Mouse (Mus musculus): ENCODE data around the gene Mis18a. TPM values are rescaled to one million over a fixed set of nuclear protein-coding genes. Genes with fewer than 3 reads are reported as not detected.

The Mis18a gene
- polyA plus RNA-seq, 1 experiment, result 22.2 TPM

DNA sequence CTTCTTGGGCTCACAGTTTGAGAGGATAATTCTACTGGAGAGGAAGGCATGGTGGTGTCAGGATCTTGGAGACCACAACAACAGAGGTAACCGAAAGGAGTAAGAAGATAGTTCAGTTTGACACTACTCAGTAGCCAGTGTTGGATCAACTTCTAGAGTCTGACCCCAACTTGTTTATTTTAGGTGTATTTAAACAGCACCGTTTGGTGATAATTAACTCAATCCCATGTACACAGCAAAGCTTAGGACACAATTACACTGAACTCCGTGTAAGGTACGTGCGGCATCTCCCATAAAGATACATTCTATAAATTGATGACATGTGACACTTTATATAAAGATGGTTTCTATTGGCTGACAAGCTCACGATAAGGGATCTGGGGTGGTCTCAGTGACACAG is 52.6 kb downstream of the Mis18a start:
- no peaks in the 10 kb centered on the region for H3K79me3 ChIP-seq (ENCODE audit: low read depth)
- TF ChIP-seq MYOG (IDR thresholded peaks at IDR 0.05; ENCODE audit: control insufficient read depth, extremely low read depth, insufficient read length) (no peak), USF1 (IDR thresholded peaks at IDR 0.05; ENCODE audit: low read depth) (no peak), CEBPB (IDR thresholded peaks at IDR 0.05; ENCODE audit: low read depth) (no peak), FOSL1 (IDR thresholded peaks at IDR 0.05; ENCODE audit: insufficient read depth, low read length, poor library complexity, severe bottlenecking) (no peak), CTCF (IDR thresholded peaks at IDR 0.05; ENCODE audit: control insufficient read depth, insufficient read depth, insufficient read length) (no peak), MYOD1 (IDR thresholded peaks at IDR 0.05; ENCODE audit: control insufficient read depth, insufficient read length, low read depth) (no peak), MAX (IDR thresholded peaks at IDR 0.05) (no peak)
- no peaks in the 10 kb centered on the region for H3K79me2 ChIP-seq (ENCODE audit: control insufficient read depth, insufficient read depth)
- H3K27me3 ChIP-seq (ENCODE audit: control insufficient read depth, insufficient read depth, insufficient read length), result peaks cover 20% of the 10 kb centered on the region
- no peaks in the 10 kb centered on the region for H3K36me3 ChIP-seq (ENCODE audit: control insufficient read depth, insufficient read depth)
- no peak overlapping the region for H3K4me3 ChIP-seq (ENCODE audit: insufficient read depth, poor library complexity, severe bottlenecking)
- H3ac ChIP-seq (ENCODE audit: control insufficient read depth, insufficient read length, low read depth), result no peak overlapping the region

DNA sequence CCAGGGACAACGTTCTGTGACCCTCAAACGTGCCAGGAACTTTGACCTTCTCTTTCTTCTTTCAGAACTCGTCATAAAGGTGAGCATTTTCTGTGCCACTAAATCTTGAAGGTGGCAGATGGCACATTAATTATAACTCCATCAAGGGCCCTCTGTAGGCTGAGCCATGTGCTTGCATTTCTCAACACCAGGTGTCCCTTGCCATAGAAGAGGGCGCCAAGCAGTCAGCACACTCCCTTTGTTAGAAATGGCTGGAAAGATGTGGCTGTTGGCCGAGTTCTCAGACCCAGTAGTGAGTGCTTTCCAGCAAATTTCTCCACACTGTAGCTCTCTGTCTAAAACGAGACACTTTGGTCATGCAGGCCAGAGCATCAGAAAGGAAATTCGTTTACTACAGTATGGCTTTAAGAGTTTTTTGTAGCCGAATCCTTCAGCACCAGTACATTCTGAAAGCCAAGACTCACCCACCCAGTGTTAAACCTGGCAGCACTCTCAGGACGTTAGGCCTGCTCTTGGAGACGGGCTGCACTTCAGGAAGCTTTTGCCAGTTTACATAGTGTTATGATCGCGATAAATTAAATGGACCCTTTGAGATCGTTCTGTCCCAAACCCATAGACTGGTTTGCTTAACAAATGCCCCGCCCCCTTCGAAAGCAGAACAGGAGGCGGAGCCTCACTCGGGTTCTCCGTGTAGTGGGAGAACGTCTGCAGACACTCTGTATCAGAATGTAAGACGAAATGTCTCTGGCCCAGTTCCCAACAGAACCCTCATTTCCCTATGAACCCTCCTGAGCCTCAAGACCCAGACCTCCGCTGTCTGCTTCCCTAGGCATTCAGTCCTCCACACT is 53.5 kb downstream of the Mis18a start:
- peaks cover 20% of the 10 kb centered on the region for H3K27me3 ChIP-seq (ENCODE audit: control insufficient read depth, insufficient read depth, insufficient read length)
- H3K36me3 ChIP-seq (ENCODE audit: control insufficient read depth, insufficient read depth), result no peaks in the 10 kb centered on the region

More for the DNA sequence above, 53.5 kb downstream of the Mis18a start:
- Histone ChIP-seq H3ac (ENCODE audit: control insufficient read depth, insufficient read length, low read depth) (no peak overlapping the region), H3K79me3 (ENCODE audit: low read depth) (no peaks in the 10 kb centered on the region), H3K4me3 (ENCODE audit: insufficient read depth, poor library complexity, severe bottlenecking) (no peak overlapping the region), H3K79me2 (ENCODE audit: control insufficient read depth, insufficient read depth) (no peaks in the 10 kb centered on the region)
- no peak for TF ChIP-seq MYOD1 (IDR thresholded peaks at IDR 0.05; ENCODE audit: control insufficient read depth, insufficient read length, low read depth)
- no peak for TF ChIP-seq MAX (IDR thresholded peaks at IDR 0.05)

Other genes starting within 250 kb of the Mis18a start
- not detected for gene Mrap, start 10.8 kb upstream of the Mis18a start, polyA plus RNA-seq (2012; fragmentation: generic; extraction: Trizol)
- 7.5 TPM for gene Urb1, start 83.0 kb upstream of the Mis18a start, polyA plus RNA-seq (2012; fragmentation: generic; extraction: Trizol)
- 21.5 TPM for gene Eva1c, start 99.3 kb upstream of the Mis18a start, polyA plus RNA-seq (2012; fragmentation: generic; extraction: Trizol)
- 31.6 TPM for gene Cfap298, start 207.7 kb upstream of the Mis18a start, polyA plus RNA-seq (2012; fragmentation: generic; extraction: Trizol)